Mouse (Mus musculus): ENCODE measurements at regions not wholly inside any gene's neighbourhood (a gene's known extent, or its start where the extent isn't known, plus 50 kb on each side); places are given as distances from the start of the nearest gene placed in this dataset.

GRCm38 (mm10) chr3:137190489-137190888 lies 150.4 kb upstream of the Emcn start:
- 73% methylated on average over 5 of the region's 5 CpGs for WGBS
- no peaks in the 10 kb centered on the region for H3K9me3 ChIP-seq (ENCODE audit: control insufficient read depth, low read length)
- TF ChIP-seq EP300 (optimal IDR thresholded peaks at IDR 0.05) (no peak), CTCF (IDR thresholded peaks at IDR 0.05; ENCODE audit: low read depth) (no peak)
- no peak for DNase-seq (ENCODE audit: low spot score)
- H3K4me1 ChIP-seq (replicated peaks; ENCODE audit: control insufficient read depth, insufficient read depth): no peaks in the 10 kb centered on the region
- no peak overlapping the region for H3K9ac ChIP-seq (ENCODE audit: low read length)
- no peak overlapping the region for H3K4me3 ChIP-seq (ENCODE audit: low read depth, low read length)
- H3K4me2 ChIP-seq (replicated peaks; ENCODE audit: low read depth): no peak overlapping the region
- H3K36me3 ChIP-seq (ENCODE audit: control insufficient read depth, insufficient read depth, low read length): no peaks in the 10 kb centered on the region
- no peak for ATAC-seq (ENCODE audit: low FRiP score, low TSS enrichment)
- no peaks in the 10 kb centered on the region for H3K27me3 ChIP-seq (ENCODE audit: control insufficient read depth, insufficient read depth, low read length)
- H3K27ac ChIP-seq (replicated peaks): no peak overlapping the region

GRCm38 (mm10) chr3:137191009-137191408 lies 149.9 kb upstream of the Emcn start:
- Histone ChIP-seq H3K27ac (replicated peaks) (no peak overlapping the region), H3K27me3 (ENCODE audit: control insufficient read depth, insufficient read depth, low read length) (no peaks in the 10 kb centered on the region), H3K4me3 (ENCODE audit: low read depth, low read length) (no peak overlapping the region), H3K9ac (ENCODE audit: low read length) (no peak overlapping the region), H3K36me3 (ENCODE audit: control insufficient read depth, insufficient read depth, low read length) (no peaks in the 10 kb centered on the region), H3K9me3 (ENCODE audit: control insufficient read depth, low read length) (no peaks in the 10 kb centered on the region), H3K4me2 (replicated peaks; ENCODE audit: low read depth) (no peak overlapping the region), H3K4me1 (replicated peaks; ENCODE audit: control insufficient read depth, insufficient read depth) (no peaks in the 10 kb centered on the region)
- no peak for DNase-seq (ENCODE audit: low spot score)
- TF ChIP-seq CTCF (IDR thresholded peaks at IDR 0.05; ENCODE audit: low read depth): no peak
- TF ChIP-seq EP300 (optimal IDR thresholded peaks at IDR 0.05): no peak
- no peak for ATAC-seq (ENCODE audit: low FRiP score, low TSS enrichment)
- 86% methylated on average over 4 of the region's 4 CpGs for WGBS

- Histone ChIP-seq H3K36me3 (ENCODE audit: control insufficient read depth, insufficient read depth, low read length) (no peaks in the 10 kb centered on the region), H3K9me3 (ENCODE audit: control insufficient read depth, low read length) (no peaks in the 10 kb centered on the region), H3K4me2 (replicated peaks; ENCODE audit: low read depth) (no peak overlapping the region), H3K4me1 (replicated peaks; ENCODE audit: control insufficient read depth, insufficient read depth) (no peaks in the 10 kb centered on the region), H3K27ac (replicated peaks) (no peak overlapping the region), H3K9ac (ENCODE audit: low read length) (no peak overlapping the region), H3K4me3 (ENCODE audit: low read depth, low read length) (no peak overlapping the region), H3K27me3 (ENCODE audit: control insufficient read depth, insufficient read depth, low read length) (no peaks in the 10 kb centered on the region)
- no peak for TF ChIP-seq EP300 (optimal IDR thresholded peaks at IDR 0.05)
- TF ChIP-seq CTCF (IDR thresholded peaks at IDR 0.05; ENCODE audit: low read depth): no peak
- ATAC-seq (ENCODE audit: low FRiP score, low TSS enrichment) (no peak), DNase-seq (ENCODE audit: low spot score) (no peak)
- 78% methylated on average over 1 of the region's 1 CpGs for WGBS
These were observed 147.0 kb upstream of the Emcn start for GRCm38 (mm10) chr3:137193873-137194272.

DNA sequence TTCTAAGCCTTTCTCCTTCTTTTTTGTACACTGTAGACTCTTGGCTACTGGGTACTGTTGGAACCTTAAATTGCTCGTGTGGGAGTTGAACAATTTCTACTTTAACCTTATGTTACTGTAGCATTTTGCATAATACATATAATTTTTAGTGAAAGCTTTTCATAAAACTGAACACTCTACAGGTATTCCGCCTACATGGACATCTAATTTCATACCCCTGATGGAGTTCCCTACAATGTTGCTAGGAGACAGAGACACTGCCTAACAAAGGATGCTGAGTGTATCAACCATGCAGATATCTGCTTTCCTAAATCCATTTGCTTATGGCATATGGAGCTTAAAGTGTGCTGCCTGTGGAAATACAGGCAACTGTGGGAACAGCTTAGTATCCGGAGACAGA lies 129.2 kb upstream of the Emcn start:
- H3K4me3 ChIP-seq (ENCODE audit: low read depth, low read length): no peak overlapping the region
- H3K9me3 ChIP-seq (ENCODE audit: control insufficient read depth, low read length): no peaks in the 10 kb centered on the region
- no peak for TF ChIP-seq EP300 (optimal IDR thresholded peaks at IDR 0.05)
- TF ChIP-seq CTCF (IDR thresholded peaks at IDR 0.05; ENCODE audit: low read depth): no peak
- no peaks in the 10 kb centered on the region for H3K27me3 ChIP-seq (ENCODE audit: control insufficient read depth, insufficient read depth, low read length)
- H3K27ac ChIP-seq (replicated peaks): no peak overlapping the region
- no peak overlapping the region for H3K4me2 ChIP-seq (replicated peaks; ENCODE audit: low read depth)
- ATAC-seq (ENCODE audit: low FRiP score, low TSS enrichment) (no peak), DNase-seq (ENCODE audit: low spot score) (no peak)
- no peak overlapping the region for H3K9ac ChIP-seq (ENCODE audit: low read length)
- H3K4me1 ChIP-seq (replicated peaks; ENCODE audit: control insufficient read depth, insufficient read depth): no peaks in the 10 kb centered on the region; the same call in 1 of the 2 replicates
- H3K36me3 ChIP-seq (ENCODE audit: control insufficient read depth, insufficient read depth, low read length): no peaks in the 10 kb centered on the region
- 86% methylated on average over 3 of the region's 3 CpGs for WGBS

- DNase-seq (ENCODE audit: low spot score) (no peak), ATAC-seq (ENCODE audit: low FRiP score, low TSS enrichment) (no peak)
- no peak overlapping the region for H3K4me3 ChIP-seq (ENCODE audit: low read depth, low read length)
- no peak overlapping the region for H3K9ac ChIP-seq (ENCODE audit: low read length)
- no peaks in the 10 kb centered on the region for H3K9me3 ChIP-seq (ENCODE audit: control insufficient read depth, low read length)
- no peaks in the 10 kb centered on the region for H3K36me3 ChIP-seq (ENCODE audit: control insufficient read depth, insufficient read depth, low read length)
- no peak overlapping the region for H3K27ac ChIP-seq (replicated peaks)
- H3K27me3 ChIP-seq (ENCODE audit: control insufficient read depth, insufficient read depth, low read length): no peaks in the 10 kb centered on the region
- TF ChIP-seq CTCF (IDR thresholded peaks at IDR 0.05; ENCODE audit: low read depth) (no peak), EP300 (optimal IDR thresholded peaks at IDR 0.05) (no peak)
- WGBS: 88% methylated on average over 1 of the region's 1 CpGs
- no peaks in the 10 kb centered on the region; the same call in 1 of the 2 replicates for H3K4me1 ChIP-seq (replicated peaks; ENCODE audit: control insufficient read depth, insufficient read depth)
- no peak overlapping the region for H3K4me2 ChIP-seq (replicated peaks; ENCODE audit: low read depth)
These were observed 124.8 kb upstream of the Emcn start for GRCm38 (mm10) chr3:137216036-137216435.

DNA sequence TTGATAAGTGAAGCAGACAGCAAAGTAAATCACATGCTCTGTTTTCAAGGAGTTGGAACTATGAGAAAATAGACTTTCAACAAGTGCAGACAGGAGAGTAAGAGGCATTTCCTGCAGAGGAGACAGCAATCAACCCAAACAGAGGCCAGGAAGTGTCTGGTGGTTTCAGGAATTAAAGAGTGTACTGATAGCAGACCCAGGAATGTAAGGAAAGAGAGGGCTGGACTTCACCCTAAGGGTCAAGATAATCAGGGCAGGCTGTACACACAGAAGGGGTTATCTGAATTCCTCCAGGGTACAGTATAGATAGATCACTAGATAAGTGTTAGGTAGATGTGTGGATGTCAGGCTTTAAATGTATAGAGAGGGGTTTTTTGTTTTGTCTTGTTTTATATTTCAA lies 123.6 kb upstream of the Emcn start:
- H3K36me3 ChIP-seq (ENCODE audit: control insufficient read depth, insufficient read depth, low read length): no peaks in the 10 kb centered on the region
- no peaks in the 10 kb centered on the region for H3K27me3 ChIP-seq (ENCODE audit: control insufficient read depth, insufficient read depth, low read length)
- H3K4me2 ChIP-seq (replicated peaks; ENCODE audit: low read depth): no peak overlapping the region
- ATAC-seq (ENCODE audit: low FRiP score, low TSS enrichment) (no peak), DNase-seq (ENCODE audit: low spot score) (no peak)
- no peaks in the 10 kb centered on the region for H3K9me3 ChIP-seq (ENCODE audit: control insufficient read depth, low read length)
- H3K27ac ChIP-seq (replicated peaks): no peak overlapping the region
- no peak for TF ChIP-seq EP300 (optimal IDR thresholded peaks at IDR 0.05)
- no peak for TF ChIP-seq CTCF (IDR thresholded peaks at IDR 0.05; ENCODE audit: low read depth)
- H3K4me1 ChIP-seq (replicated peaks; ENCODE audit: control insufficient read depth, insufficient read depth): no peaks in the 10 kb centered on the region; the same call in 1 of the 2 replicates
- no peak overlapping the region for H3K9ac ChIP-seq (ENCODE audit: low read length)
- no peak overlapping the region for H3K4me3 ChIP-seq (ENCODE audit: low read depth, low read length)

All from stomach, postnatal 0 days (tissue).